Mouse (Mus musculus): ENCODE measurements around the gene Dtnb. TPM values are rescaled to one million over a fixed set of nuclear protein-coding genes. Genes with fewer than 3 reads are reported as not detected.

Dtnb gene
- polyA plus RNA-seq, 1 experiment from 2014 or later = 49.6 TPM

GRCm38 (mm10) chr12:3739749-3740704, 167.8 kb downstream of the Dtnb start:
- H3K4me1 ChIP-seq = no peaks in the 10 kb centered on the region
- peaks cover 12% of the 10 kb centered on the region for H3K36me3 ChIP-seq
- H3K4me2 ChIP-seq = no peak overlapping the region
- no peak for ATAC-seq (ENCODE audit: insufficient number of reproducible peaks, insufficient read depth, low FRiP score, low TSS enrichment, low read depth)
- no peak overlapping the region for H3K9ac ChIP-seq
- no peaks in the 10 kb centered on the region for H3K9me3 ChIP-seq
- no peak overlapping the region for H3K4me3 ChIP-seq
- H3K27ac ChIP-seq = no peak overlapping the region
- no peaks in the 10 kb centered on the region for H3K27me3 ChIP-seq
- 84% methylated on average over 18 of the region's 18 CpGs for WGBS

GRCm38 (mm10) chr12:3740705-3741081, 168.5 kb downstream of the Dtnb start:
- Histone ChIP-seq H3K4me2 (no peak overlapping the region), H3K36me3 (peaks cover 12% of the 10 kb centered on the region), H3K27ac (no peak overlapping the region), H3K9ac (no peak overlapping the region), H3K27me3 (no peaks in the 10 kb centered on the region), H3K4me3 (no peak overlapping the region), H3K4me1 (no peaks in the 10 kb centered on the region), H3K9me3 (no peaks in the 10 kb centered on the region)
- no peak for ATAC-seq (ENCODE audit: insufficient number of reproducible peaks, insufficient read depth, low FRiP score, low TSS enrichment, low read depth)
- WGBS = 80% methylated on average over 3 of the region's 3 CpGs

- no peak for ATAC-seq (ENCODE audit: insufficient number of reproducible peaks, insufficient read depth, low FRiP score, low TSS enrichment, low read depth)
- no peak overlapping the region for H3K4me3 ChIP-seq
- H3K9me3 ChIP-seq = no peaks in the 10 kb centered on the region
- no peak overlapping the region for H3K4me2 ChIP-seq
- no peaks in the 10 kb centered on the region for H3K27me3 ChIP-seq
- no peaks in the 10 kb centered on the region for H3K4me1 ChIP-seq
- 71% methylated on average over 7 of the region's 7 CpGs for WGBS
- H3K9ac ChIP-seq = no peak overlapping the region
- H3K36me3 ChIP-seq = 0 out of 2 replicates have a peak, but pooled peaks cover 17% of the 10 kb centered on the region
- no peak overlapping the region for H3K27ac ChIP-seq
Observed at GRCm38 (mm10) chr12:3745432-3746105, 173.4 kb downstream of the Dtnb start.

DNA sequence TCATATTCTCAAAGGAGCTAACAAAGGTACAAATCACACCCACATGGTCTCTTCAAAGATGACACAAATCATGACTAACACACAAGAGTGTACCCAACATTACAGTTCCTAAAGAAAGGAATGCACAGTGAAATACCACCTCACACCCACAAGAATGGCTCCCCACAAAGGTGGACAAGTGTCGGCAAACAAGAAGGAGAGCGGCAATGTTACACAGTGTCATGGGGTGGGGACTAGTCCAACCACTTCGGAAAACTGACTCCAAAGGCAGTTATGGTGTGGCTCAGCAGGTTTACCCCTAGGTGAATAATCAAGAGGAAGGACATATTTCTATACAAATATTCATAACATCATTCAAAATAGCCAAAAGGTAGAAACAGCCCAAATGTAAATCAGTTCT, 174.2 kb downstream of the Dtnb start:
- WGBS = 84% methylated on average over 3 of the region's 3 CpGs
- Histone ChIP-seq H3K4me2 (no peak overlapping the region), H3K27me3 (no peaks in the 10 kb centered on the region), H3K4me1 (no peaks in the 10 kb centered on the region), H3K36me3 (0 out of 2 replicates have a peak, but pooled peaks cover 14% of the 10 kb centered on the region), H3K27ac (no peak overlapping the region), H3K9ac (no peak overlapping the region), H3K4me3 (no peak overlapping the region), H3K9me3 (no peaks in the 10 kb centered on the region)
- no peak for ATAC-seq (ENCODE audit: insufficient number of reproducible peaks, insufficient read depth, low FRiP score, low TSS enrichment, low read depth)

DNA sequence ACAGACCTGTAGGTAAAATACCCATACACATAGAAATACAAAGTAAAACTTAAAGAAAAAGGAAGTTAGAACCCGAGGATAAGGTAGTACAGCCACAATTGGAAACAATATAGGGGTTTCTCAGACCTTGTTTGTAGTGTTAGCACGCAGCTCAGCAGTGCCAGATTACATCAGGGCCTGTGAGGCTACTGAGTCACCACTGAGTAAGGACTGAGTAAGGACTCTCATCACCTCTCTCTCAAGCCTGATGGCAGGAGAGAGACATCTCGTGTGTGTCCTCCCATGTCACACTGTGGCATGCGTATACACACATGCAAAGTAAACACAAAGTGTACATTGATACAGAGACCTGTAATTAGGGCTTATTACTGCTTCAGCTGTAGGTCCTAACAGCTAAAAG, 175.4 kb downstream of the Dtnb start:
- Histone ChIP-seq H3K27ac (no peak overlapping the region), H3K9ac (no peak overlapping the region), H3K9me3 (no peaks in the 10 kb centered on the region), H3K4me2 (no peak overlapping the region), H3K4me1 (no peaks in the 10 kb centered on the region), H3K27me3 (no peaks in the 10 kb centered on the region), H3K36me3 (peaks cover 22% of the 10 kb centered on the region), H3K4me3 (no peak overlapping the region)
- no peak for ATAC-seq (ENCODE audit: insufficient number of reproducible peaks, insufficient read depth, low FRiP score, low TSS enrichment, low read depth)
- 78% methylated on average over 4 of the region's 4 CpGs for WGBS

DNA sequence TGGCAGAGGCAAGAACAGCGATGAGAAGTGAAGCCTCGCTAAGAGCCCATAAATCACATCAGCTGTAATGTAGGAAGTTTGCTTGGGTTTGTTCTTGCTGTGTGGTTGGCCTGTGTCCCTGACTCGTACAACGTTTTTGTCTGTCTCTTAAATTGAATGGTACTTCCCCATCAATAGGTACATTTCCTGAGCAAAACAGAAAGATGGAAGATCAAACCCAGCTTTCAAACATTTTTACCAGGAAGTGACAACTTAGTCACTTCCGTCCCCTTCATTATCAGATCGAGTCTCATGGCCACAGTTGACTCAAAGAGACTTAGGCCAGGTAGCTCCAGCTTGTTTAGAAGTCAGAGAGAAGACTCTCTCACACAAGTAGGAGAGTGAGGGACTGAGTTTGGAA, 183.3 kb downstream of the Dtnb start:
- H3K36me3 ChIP-seq = peaks cover 24% of the 10 kb centered on the region
- H3K4me3 ChIP-seq = no peak overlapping the region
- H3K4me2 ChIP-seq = no peak overlapping the region
- H3K9ac ChIP-seq = no peak overlapping the region
- H3K27me3 ChIP-seq = no peaks in the 10 kb centered on the region
- no peaks in the 10 kb centered on the region for H3K9me3 ChIP-seq
- no peak for ATAC-seq (ENCODE audit: insufficient number of reproducible peaks, insufficient read depth, low FRiP score, low TSS enrichment, low read depth)
- WGBS = 88% methylated on average over 6 of the region's 6 CpGs
- no peak overlapping the region for H3K27ac ChIP-seq
- H3K4me1 ChIP-seq = peaks cover 6% of the 10 kb centered on the region; the same call in 1 of the 2 replicates

DNA sequence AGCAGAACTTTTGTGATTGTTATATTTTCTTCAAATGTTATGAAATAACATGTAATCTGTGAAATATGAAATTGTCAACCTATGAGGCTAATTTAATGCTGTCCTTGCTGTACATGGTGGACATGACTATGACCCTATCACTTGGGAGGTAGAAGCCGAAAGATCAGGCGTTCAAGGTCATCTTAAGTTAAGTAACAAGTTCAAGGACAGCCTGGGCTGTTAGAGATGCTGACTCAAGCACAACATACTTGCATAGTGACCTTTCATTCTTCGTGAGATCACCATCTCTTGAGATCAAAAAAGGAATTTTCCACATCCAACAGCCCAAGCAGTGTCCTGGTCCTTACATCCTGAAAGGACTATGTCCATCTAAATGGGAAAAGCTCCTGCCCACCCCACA, 184.0 kb downstream of the Dtnb start:
- no peaks in the 10 kb centered on the region for H3K27me3 ChIP-seq
- no peak overlapping the region for H3K4me2 ChIP-seq
- peaks cover 24% of the 10 kb centered on the region for H3K36me3 ChIP-seq
- H3K4me1 ChIP-seq = peaks cover 6% of the 10 kb centered on the region; the same call in 1 of the 2 replicates
- H3K9me3 ChIP-seq = no peaks in the 10 kb centered on the region
- 93% methylated on average over 3 of the region's 3 CpGs for WGBS
- H3K27ac ChIP-seq = no peak overlapping the region
- H3K4me3 ChIP-seq = no peak overlapping the region
- no peak for ATAC-seq (ENCODE audit: insufficient number of reproducible peaks, insufficient read depth, low FRiP score, low TSS enrichment, low read depth)
- no peak overlapping the region for H3K9ac ChIP-seq

DNA sequence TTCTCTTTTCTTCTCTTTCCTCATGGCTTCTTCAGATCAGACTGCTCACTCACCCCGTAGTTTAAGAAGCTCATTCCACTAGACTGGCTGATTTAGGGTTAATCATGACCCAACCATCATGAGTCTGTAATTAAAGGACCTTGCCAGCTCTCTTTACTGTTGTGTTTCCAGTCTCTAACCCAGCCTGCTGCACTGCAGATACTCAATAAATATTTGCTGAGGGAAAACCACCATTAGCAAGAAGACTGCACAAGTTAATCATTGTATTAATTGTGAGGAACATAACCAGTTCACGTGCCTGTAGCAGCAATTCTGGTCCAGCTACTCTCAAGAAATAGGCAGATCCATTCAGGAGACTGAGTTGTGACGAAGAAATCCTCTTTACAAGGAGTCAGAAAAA, 185.9 kb downstream of the Dtnb start:
- Histone ChIP-seq H3K4me1 (peaks cover 6% of the 10 kb centered on the region; the same call in 1 of the 2 replicates), H3K9ac (no peak overlapping the region), H3K27me3 (no peaks in the 10 kb centered on the region), H3K9me3 (no peaks in the 10 kb centered on the region), H3K27ac (no peak overlapping the region), H3K4me3 (no peak overlapping the region), H3K36me3 (peaks cover 14% of the 10 kb centered on the region), H3K4me2 (no peak overlapping the region)
- 87% methylated on average over 3 of the region's 3 CpGs for WGBS
- ATAC-seq (ENCODE audit: insufficient number of reproducible peaks, insufficient read depth, low FRiP score, low TSS enrichment, low read depth) = no peak

- peaks cover 6% of the 10 kb centered on the region; the same call in 1 of the 2 replicates for H3K4me1 ChIP-seq
- H3K9ac ChIP-seq = no peak overlapping the region
- no peak overlapping the region for H3K4me2 ChIP-seq
- 46% methylated on average over 4 of the region's 4 CpGs for WGBS
- H3K36me3 ChIP-seq = peaks cover 5% of the 10 kb centered on the region
- no peaks in the 10 kb centered on the region for H3K9me3 ChIP-seq
- H3K4me3 ChIP-seq = no peak overlapping the region
- no peak for ATAC-seq (ENCODE audit: insufficient number of reproducible peaks, insufficient read depth, low FRiP score, low TSS enrichment, low read depth)
- H3K27ac ChIP-seq = peak overlapping the region; percentile 55; the same call in 1 of the 2 replicates
- no peaks in the 10 kb centered on the region for H3K27me3 ChIP-seq
Observed at GRCm38 (mm10) chr12:3759419-3759818, 187.2 kb downstream of the Dtnb start.

DNA sequence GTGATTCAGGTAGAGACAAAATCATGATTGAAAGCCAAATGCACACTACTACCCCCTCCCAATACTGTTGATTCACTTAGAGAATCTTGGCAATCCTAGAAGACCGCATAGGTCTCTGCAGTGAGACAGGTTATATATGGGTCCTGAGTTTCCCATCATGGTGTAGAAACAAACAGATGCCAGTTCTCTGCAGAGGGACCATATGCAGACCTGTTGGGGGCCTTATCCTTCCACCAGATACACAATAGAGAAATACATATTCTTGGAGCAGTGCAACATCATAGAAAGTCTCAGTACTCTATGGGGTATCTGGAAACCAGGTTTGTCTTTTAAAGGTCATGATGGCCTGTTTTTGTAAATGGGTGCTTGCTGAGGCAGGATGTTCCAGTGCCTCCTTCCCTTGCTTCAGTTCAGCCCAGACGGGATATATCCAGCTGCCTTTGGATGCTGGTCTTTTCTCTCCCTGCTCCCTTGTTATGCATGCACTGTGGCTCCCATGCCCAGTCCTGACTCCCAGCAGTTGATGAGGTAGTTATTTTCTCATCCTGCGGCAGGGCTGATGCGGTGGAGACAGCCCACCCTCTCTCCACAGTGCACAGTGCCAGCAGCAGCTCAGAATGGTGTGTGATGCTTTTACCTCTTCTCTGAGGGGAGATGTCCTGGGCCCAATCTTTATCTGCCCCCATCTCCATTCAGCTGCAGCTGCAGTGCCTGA, 188.9 kb downstream of the Dtnb start:
- no peaks in the 10 kb centered on the region for H3K9me3 ChIP-seq
- no peak overlapping the region for H3K27ac ChIP-seq
- H3K4me3 ChIP-seq = no peak overlapping the region
- 76% methylated on average over 4 of the region's 4 CpGs for WGBS
- no peak overlapping the region for H3K4me2 ChIP-seq
- peaks cover under 1% of the 10 kb centered on the region for H3K36me3 ChIP-seq
- H3K4me1 ChIP-seq = peaks cover 6% of the 10 kb centered on the region; the same call in 1 of the 2 replicates
- no peak for ATAC-seq (ENCODE audit: insufficient number of reproducible peaks, insufficient read depth, low FRiP score, low TSS enrichment, low read depth)
- no peaks in the 10 kb centered on the region for H3K27me3 ChIP-seq
- no peak overlapping the region for H3K9ac ChIP-seq

DNA sequence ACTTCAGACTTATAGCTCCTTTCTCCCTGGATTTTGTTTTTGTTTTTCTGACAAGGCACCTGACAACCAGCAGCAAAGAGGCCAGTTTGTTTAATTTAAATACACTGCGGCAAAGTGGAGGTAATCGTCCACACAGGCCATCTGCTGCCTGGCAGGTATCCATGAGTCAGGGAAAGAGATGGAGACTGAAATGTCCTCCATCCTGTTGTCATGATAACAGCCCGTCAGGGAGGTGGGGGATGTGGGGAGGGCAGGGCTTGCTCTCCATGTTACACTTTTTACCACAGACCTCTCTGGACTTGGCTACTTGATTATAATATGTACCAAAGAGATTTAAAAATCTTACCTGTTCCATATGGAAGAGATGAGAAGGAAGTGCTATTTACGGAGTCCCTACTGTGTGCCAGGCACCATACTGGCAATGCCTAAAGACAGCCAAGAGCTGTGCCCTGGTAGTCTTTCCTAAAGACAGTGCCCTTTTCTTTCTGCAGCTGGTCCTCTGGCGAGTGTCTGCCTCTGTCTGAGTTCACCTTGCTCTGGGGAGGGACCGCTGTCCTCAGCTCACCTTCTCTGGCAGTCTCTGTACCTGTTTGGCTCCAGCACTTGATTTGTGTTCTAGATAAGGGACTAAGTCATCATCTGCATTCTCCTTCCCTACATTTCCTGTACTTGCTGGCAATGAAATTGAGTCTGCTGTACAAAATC, 189.6 kb downstream of the Dtnb start:
- Histone ChIP-seq H3K27ac (no peak overlapping the region), H3K36me3 (no peaks in the 10 kb centered on the region; the same call in 1 of the 2 replicates), H3K4me3 (no peak overlapping the region), H3K27me3 (no peaks in the 10 kb centered on the region), H3K4me1 (peaks cover 6% of the 10 kb centered on the region; the same call in 1 of the 2 replicates), H3K9ac (no peak overlapping the region), H3K4me2 (no peak overlapping the region), H3K9me3 (no peaks in the 10 kb centered on the region)
- no peak for ATAC-seq (ENCODE audit: insufficient number of reproducible peaks, insufficient read depth, low FRiP score, low TSS enrichment, low read depth)
- WGBS = 78% methylated on average over 6 of the region's 6 CpGs
